Mouse (Mus musculus): ENCODE data around the gene Tecr.

- TF ChIP-seq POLR2A (IDR thresholded peaks at IDR 0.05; ENCODE audit: low read depth, low read length) (no peak), CTCF (IDR thresholded peaks at IDR 0.05; ENCODE audit: extremely low read depth, insufficient read depth, insufficient read length, insufficient replicate concordance) (no peak)
These were observed 23.0 kb downstream of the Tecr start for GRCm38 (mm10) chr8:83584771-83585170.

Measured in spleen, adult 2 months (tissue).